Mouse (Mus musculus): ENCODE results near the gene Atg4d. TPM values are rescaled to one million over a fixed set of nuclear protein-coding genes. Genes with fewer than 3 reads are reported as not detected.
"Not testable (repeated sequence)": the region's sequence is repeated elsewhere in the genome, so short reads cannot be mapped to it uniquely, and the experiment has no call there.

Gene Atg4d
- 45.3 and 50.6 TPM in 2 replicates for polyA plus RNA-seq (2014; fragmentation: Nextera tagmentation; extraction: Ambion mirVana)

DNA sequence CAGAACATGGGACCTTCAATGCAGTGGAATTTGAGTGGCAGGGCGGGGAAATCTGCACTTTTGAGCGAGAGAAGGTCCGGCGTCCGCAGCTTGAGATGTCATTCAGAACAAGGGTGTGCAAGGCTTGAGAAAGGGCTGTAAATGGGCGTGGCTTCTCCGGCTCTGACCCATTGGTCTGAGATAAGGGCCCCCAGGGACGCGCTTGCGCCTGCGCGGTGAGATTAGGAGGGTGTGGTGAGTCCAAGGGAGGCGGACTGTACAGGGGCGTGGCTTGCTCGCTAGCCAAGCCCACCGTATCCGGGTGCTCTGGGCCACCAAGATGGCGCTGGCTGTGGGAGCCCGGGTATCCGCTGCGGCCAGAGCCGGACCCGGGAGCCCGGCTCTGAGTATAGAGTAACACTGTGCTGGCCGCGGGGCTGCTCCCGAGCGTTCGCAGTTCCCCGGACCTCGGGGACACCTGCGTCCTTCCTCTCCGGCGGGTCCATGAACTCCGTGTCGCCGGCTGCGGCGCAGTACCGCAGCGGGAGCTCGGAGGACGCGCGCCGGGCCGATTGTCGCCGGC, at the start of gene Atg4d:
Atg4d (plus strand) TSS at position 294 of the 562 bp plus-strand sequence.
- ATAC-seq (ENCODE audit: low FRiP score) (peak; percentile 98), DNase-seq (ENCODE audit: low spot score) (peak; percentile 100)
- Histone ChIP-seq H3K4me1 (replicated peaks; ENCODE audit: control insufficient read depth, insufficient read depth, low read length) (peaks cover 8% of the 10 kb centered on the region), H3K27ac (ENCODE audit: low read depth, low read length) (peak within 1 kb of the TSS; percentile 65), H3K36me3 (ENCODE audit: control insufficient read depth, insufficient read depth, low read length) (no peaks in the 10 kb centered on the region), H3K9me3 (ENCODE audit: control insufficient read depth, low read length) (no peaks in the 10 kb centered on the region), H3K27me3 (ENCODE audit: control insufficient read depth, insufficient read depth, low read length) (no peaks in the 10 kb centered on the region), H3K4me3 (ENCODE audit: low read depth, low read length) (peak within 1 kb of the TSS; percentile 81), H3K4me2 (replicated peaks; ENCODE audit: low read depth, low read length) (peak within 1 kb of the TSS; percentile 85), H3K9ac (ENCODE audit: low read depth, low read length) (peak within 1 kb of the TSS; percentile 86)
- under 1% methylated on average over 43 of the region's 49 CpGs for WGBS

DNA sequence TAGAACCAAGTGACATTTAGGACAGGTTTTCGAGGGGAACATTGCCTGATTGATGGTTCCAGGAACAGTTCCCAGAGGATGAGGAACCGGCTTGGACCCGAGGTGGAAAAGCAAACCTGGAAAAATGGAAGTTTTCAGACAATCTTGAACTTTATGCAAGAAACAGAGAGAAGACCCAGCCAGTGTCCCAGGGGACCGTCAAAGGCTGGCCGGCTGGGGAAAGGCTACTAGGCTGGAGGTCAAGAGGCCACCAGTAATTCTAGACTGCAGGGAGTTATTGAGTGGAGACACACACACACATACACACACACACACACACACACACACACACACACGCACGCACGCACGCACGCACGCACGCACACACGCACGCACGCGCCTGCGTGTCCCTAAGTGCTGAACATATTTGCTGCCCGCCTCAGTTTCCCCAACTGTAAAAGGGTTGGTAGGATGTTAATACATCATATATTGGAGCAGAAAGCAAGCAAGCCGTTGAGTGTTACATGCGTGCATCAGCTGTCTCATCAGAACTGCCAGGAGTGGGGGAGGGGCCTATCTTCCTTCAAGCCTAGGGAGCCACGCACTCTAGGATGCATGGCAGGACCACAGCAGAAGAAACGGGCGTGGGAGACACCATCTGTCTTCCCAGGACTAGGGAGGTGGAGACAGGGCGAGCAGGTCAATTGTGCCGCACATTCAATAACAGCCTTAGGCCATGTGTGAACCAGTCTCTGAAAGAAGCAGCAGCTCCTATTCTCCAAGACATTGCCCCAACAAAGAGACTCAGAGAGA, 48.8 kb upstream of the Atg4d start:
- Histone ChIP-seq H3K9ac (ENCODE audit: low read depth, low read length) (no peak overlapping the region), H3K36me3 (ENCODE audit: control insufficient read depth, insufficient read depth, low read length) (no peaks in the 10 kb centered on the region), H3K4me1 (replicated peaks; ENCODE audit: control insufficient read depth, insufficient read depth, low read length) (no peaks in the 10 kb centered on the region), H3K27ac (ENCODE audit: low read depth, low read length) (peak overlapping the region; percentile 39), H3K4me3 (ENCODE audit: low read depth, low read length) (no peak overlapping the region), H3K9me3 (ENCODE audit: control insufficient read depth, low read length) (no peaks in the 10 kb centered on the region), H3K27me3 (ENCODE audit: control insufficient read depth, insufficient read depth, low read length) (no peaks in the 10 kb centered on the region), H3K4me2 (replicated peaks; ENCODE audit: low read depth, low read length) (no peak overlapping the region)
- WGBS, result 67% methylated on average over 25 of the region's 25 CpGs
- ATAC-seq (ENCODE audit: low FRiP score), result peak; percentile 69
- DNase-seq (ENCODE audit: low spot score), result peak; percentile 64

DNA sequence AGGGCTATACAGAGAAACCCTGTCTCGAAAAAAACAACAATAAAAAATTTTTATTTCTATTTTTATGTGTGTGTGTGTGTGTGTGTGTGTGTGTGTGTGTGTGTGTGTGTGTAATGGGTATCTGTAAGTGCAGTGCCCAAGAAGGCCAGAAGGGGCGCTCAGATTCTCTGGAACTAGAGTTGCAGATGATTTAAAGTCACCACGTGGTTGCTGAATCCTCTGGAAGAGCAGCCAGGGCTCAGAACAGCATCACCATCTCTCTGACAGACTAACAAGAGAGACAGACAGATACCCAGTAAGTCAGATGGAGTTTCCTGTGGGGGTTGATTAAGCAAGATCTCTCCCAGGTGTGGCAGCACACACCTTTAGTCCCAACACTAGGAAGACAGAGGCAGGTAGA, 45.3 kb upstream of the Atg4d start:
- H3K9me3 ChIP-seq (ENCODE audit: control insufficient read depth, low read length), result no peaks in the 10 kb centered on the region
- DNase-seq (ENCODE audit: low spot score), result no peak

DNA sequence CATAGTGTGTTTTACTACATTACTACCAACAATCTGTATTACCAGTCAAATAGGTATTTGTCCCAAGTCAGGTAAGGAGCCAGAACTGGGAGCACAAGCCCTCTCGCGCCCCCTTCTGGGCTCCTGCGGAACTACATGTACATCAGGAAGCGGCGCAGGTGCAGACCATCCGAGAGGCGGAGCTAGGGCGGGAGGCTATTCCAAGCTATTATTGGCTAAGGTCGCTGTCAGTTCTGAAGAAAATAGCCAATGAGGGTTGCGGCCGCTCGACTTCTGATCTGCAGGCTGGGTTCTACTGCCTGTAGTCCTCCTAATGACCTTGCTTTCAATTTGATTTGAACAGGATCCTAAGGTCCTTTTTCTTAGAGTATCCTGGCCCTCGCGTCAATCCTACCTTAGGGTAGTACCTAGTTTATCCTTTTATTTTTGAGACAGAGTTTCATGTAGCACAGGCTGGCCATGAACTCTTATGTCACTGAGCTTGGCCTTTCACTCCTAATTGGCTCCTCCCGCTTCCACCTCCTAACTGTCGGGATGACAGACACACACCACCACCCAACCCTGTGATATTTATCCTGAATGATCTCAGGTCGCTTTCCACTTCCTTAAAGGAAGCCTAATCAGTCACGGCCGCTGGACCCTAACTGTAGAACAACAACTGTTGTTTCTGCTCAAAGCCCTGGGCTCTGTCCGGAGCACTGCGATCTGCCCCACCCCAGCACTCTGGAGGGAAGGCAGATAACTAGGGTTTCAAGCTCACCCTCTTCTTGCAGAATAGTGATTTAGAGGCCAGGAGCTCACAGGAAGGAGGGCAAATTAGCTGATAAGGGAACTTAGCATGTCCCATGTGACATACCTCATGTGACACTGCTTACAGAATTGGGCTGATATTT, 44.4 kb upstream of the Atg4d start:
- H3K27me3 ChIP-seq (ENCODE audit: control insufficient read depth, insufficient read depth, low read length), result no peaks in the 10 kb centered on the region
- DNase-seq (ENCODE audit: low spot score), result peak; percentile 93
- H3K9ac ChIP-seq (ENCODE audit: low read depth, low read length), result no peak overlapping the region
- H3K4me2 ChIP-seq (replicated peaks; ENCODE audit: low read depth, low read length), result 0 out of 2 replicates have a peak overlapping the region, but pooled peaks have one; percentile 3
- no peaks in the 10 kb centered on the region for H3K36me3 ChIP-seq (ENCODE audit: control insufficient read depth, insufficient read depth, low read length)
- H3K9me3 ChIP-seq (ENCODE audit: control insufficient read depth, low read length), result no peaks in the 10 kb centered on the region
- no peaks in the 10 kb centered on the region for H3K4me1 ChIP-seq (replicated peaks; ENCODE audit: control insufficient read depth, insufficient read depth, low read length)
- peak overlapping the region; percentile 6; the same call in 1 of the 2 replicates for H3K4me3 ChIP-seq (ENCODE audit: low read depth, low read length)
- WGBS, result 16% methylated on average over 21 of the region's 21 CpGs
- peak; percentile 86 for ATAC-seq (ENCODE audit: low FRiP score)
- no peak overlapping the region for H3K27ac ChIP-seq (ENCODE audit: low read depth, low read length)

More for the DNA sequence above, 45.3 kb upstream of the Atg4d start:
- no peaks in the 10 kb centered on the region for H3K36me3 ChIP-seq (ENCODE audit: control insufficient read depth, insufficient read depth, low read length)
- 0 out of 2 replicates have a peak, but pooled peaks have one; percentile 8 for ATAC-seq (ENCODE audit: low FRiP score)
- no peak overlapping the region for H3K4me3 ChIP-seq (ENCODE audit: low read depth, low read length)
- H3K27ac ChIP-seq (ENCODE audit: low read depth, low read length), result no peak overlapping the region
- H3K9ac ChIP-seq (ENCODE audit: low read depth, low read length), result no peak overlapping the region
- H3K27me3 ChIP-seq (ENCODE audit: control insufficient read depth, insufficient read depth, low read length), result no peaks in the 10 kb centered on the region
- 54% methylated on average over 3 of the region's 3 CpGs for WGBS
- no peak overlapping the region for H3K4me2 ChIP-seq (replicated peaks; ENCODE audit: low read depth, low read length)
- H3K4me1 ChIP-seq (replicated peaks; ENCODE audit: control insufficient read depth, insufficient read depth, low read length), result no peaks in the 10 kb centered on the region

DNA sequence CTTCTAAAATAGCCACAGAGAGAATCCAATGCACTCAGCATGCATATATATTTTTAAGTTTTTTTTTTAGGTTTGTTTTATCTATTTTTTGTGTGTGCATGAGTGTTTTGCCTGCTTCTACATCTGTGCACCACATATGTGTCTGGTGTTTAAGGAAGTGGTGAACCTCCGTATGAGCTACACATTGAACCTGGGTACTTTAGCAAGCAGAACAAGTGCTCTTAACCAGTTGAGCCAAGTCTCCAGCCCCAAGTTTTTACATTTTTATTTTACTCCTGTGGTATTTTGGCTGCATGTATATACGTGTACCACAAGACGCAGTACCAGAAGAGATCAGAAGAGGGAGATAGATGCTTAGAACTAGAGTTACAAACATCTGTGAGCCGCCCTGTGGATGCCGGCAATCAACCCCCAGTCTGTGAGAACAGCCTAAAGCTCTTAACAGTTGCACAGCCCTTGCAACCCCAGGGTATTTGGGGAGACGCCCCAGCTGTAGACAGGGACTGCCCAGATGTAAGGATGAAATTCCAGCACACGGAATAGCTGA, 43.6 kb upstream of the Atg4d start:
- Histone ChIP-seq H3K27me3 (ENCODE audit: control insufficient read depth, insufficient read depth, low read length) (no peaks in the 10 kb centered on the region), H3K4me2 (replicated peaks; ENCODE audit: low read depth, low read length) (no peak overlapping the region), H3K9me3 (ENCODE audit: control insufficient read depth, low read length) (no peaks in the 10 kb centered on the region), H3K36me3 (ENCODE audit: control insufficient read depth, insufficient read depth, low read length) (no peaks in the 10 kb centered on the region), H3K4me3 (ENCODE audit: low read depth, low read length) (no peak overlapping the region), H3K9ac (ENCODE audit: low read depth, low read length) (no peak overlapping the region), H3K27ac (ENCODE audit: low read depth, low read length) (no peak overlapping the region), H3K4me1 (replicated peaks; ENCODE audit: control insufficient read depth, insufficient read depth, low read length) (no peaks in the 10 kb centered on the region)
- ATAC-seq (ENCODE audit: low FRiP score) (no peak), DNase-seq (ENCODE audit: low spot score) (peak; percentile 78)
- WGBS, result 22% methylated on average over 7 of the region's 7 CpGs

DNA sequence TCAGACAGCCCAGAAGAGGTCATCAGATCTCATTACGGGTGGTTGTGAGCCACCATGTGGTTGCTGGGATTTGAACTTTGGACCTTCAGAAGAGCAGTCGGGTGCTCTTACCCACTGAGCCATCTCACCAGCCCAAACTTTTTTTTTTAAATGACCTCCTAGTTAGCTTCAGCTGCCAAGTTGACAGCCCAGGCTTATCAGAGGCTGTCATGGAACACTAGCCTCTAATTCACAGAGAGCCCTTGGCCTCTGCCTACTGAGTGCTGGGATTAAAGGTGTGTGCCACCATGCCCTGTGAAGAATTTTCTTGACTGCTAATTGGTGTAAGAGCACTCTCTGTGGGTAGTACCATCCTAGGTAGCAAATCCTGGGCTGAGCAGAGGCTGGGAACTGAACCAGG, 41.6 kb upstream of the Atg4d start:
- not testable (repeated sequence) for H3K27me3 ChIP-seq (ENCODE audit: control insufficient read depth, insufficient read depth, low read length); H3K36me3 ChIP-seq (ENCODE audit: control insufficient read depth, insufficient read depth, low read length); H3K4me2 ChIP-seq (replicated peaks; ENCODE audit: low read depth, low read length); H3K27ac ChIP-seq (ENCODE audit: low read depth, low read length); H3K4me3 ChIP-seq (ENCODE audit: low read depth, low read length); H3K9ac ChIP-seq (ENCODE audit: low read depth, low read length); ATAC-seq (ENCODE audit: low FRiP score); H3K9me3 ChIP-seq (ENCODE audit: control insufficient read depth, low read length); DNase-seq (ENCODE audit: low spot score); H3K4me1 ChIP-seq (replicated peaks; ENCODE audit: control insufficient read depth, insufficient read depth, low read length)
- 95% methylated on average over 1 of the region's 2 CpGs for WGBS

DNA sequence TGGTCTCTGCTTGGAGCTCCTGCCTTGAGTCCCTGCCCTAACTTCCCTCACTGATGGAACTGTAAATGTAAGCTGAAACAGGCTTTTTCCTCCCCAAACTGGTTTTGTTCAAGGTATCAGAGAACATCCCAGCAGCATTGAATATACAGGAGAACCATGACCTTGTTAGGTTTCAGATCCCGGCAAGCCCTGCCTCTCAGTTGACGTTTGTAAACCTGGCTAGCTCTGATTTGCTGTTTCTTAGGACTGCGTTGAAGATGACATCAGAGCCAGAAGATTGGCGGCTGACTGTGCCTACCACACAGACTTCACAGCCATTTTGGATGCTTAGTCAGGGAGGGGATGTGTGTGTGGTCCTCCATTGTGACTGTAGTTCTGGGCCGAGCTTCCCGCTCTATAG, 41.2 kb upstream of the Atg4d start:
- Histone ChIP-seq H3K9me3 (ENCODE audit: control insufficient read depth, low read length) (no peaks in the 10 kb centered on the region), H3K4me1 (replicated peaks; ENCODE audit: control insufficient read depth, insufficient read depth, low read length) (no peaks in the 10 kb centered on the region; the same call in 1 of the 2 replicates), H3K4me3 (ENCODE audit: low read depth, low read length) (no peak overlapping the region), H3K4me2 (replicated peaks; ENCODE audit: low read depth, low read length) (no peak overlapping the region), H3K27ac (ENCODE audit: low read depth, low read length) (no peak overlapping the region), H3K9ac (ENCODE audit: low read depth, low read length) (no peak overlapping the region), H3K36me3 (ENCODE audit: control insufficient read depth, insufficient read depth, low read length) (no peaks in the 10 kb centered on the region), H3K27me3 (ENCODE audit: control insufficient read depth, insufficient read depth, low read length) (no peaks in the 10 kb centered on the region)
- DNase-seq (ENCODE audit: low spot score), result no peak
- ATAC-seq (ENCODE audit: low FRiP score), result no peak
- WGBS, result 93% methylated on average over 6 of the region's 6 CpGs
